Mouse (Mus musculus): Measurements from ENCODE around the gene Plcd1. TPM values are rescaled to one million over a fixed set of nuclear protein-coding genes. Genes with fewer than 3 reads are reported as not detected.

Gene Plcd1
- polyA plus RNA-seq, 1 experiment from 2014 or later = 9.1 TPM

GRCm38 (mm10) chr9:119107566-119107965 is 14.3 kb upstream of the Plcd1 start:
- H3K4me2 ChIP-seq (replicated peaks; ENCODE audit: low read depth, low read length) = no peak overlapping the region
- no peaks in the 10 kb centered on the region for H3K9me3 ChIP-seq (ENCODE audit: low read length)
- ATAC-seq = no peak
- H3K27ac ChIP-seq (ENCODE audit: low read length) = no peak overlapping the region
- no peaks in the 10 kb centered on the region for H3K27me3 ChIP-seq (replicated peaks; ENCODE audit: insufficient read depth, low read length)
- 88% methylated on average over 4 of the region's 4 CpGs for WGBS
- no peaks in the 10 kb centered on the region; the same call in 1 of the 2 replicates for H3K4me1 ChIP-seq (ENCODE audit: insufficient read depth, low read depth, low read length)
- H3K9ac ChIP-seq (replicated peaks; ENCODE audit: low read depth) = no peak overlapping the region
- H3K4me3 ChIP-seq (ENCODE audit: low read depth, low read length) = no peak overlapping the region
- H3K36me3 ChIP-seq (ENCODE audit: insufficient read depth, low read length) = no peaks in the 10 kb centered on the region
- TF ChIP-seq EP300 (IDR thresholded peaks at IDR 0.05) (no peak), CTCF (IDR thresholded peaks at IDR 0.05) (peak; percentile 48)
- DNase-seq (ENCODE audit: low spot score) = peak; percentile 34

DNA sequence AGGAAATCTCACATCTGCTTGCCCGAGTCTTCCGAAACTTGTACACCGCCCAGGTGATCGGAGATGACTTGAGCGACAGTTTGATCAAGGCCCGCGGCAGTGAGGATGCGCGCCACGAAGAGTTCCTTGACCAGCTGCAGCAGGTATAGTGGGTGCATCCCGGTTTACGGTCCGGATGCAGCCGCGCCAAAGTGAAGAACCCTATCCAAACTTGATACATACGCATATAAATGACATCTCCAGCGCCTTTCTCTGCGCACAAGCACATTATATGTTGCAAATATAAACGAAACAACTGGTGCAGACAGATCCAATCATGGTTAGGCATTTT is 9.4 kb upstream of the Plcd1 start:
- no peaks in the 10 kb centered on the region for H3K27me3 ChIP-seq (replicated peaks; ENCODE audit: insufficient read depth, low read length)
- 3% methylated on average over 19 of the region's 19 CpGs for WGBS
- no peaks in the 10 kb centered on the region for H3K9me3 ChIP-seq (ENCODE audit: low read length)
- H3K36me3 ChIP-seq (ENCODE audit: insufficient read depth, low read length) = no peaks in the 10 kb centered on the region
- TF ChIP-seq CTCF (IDR thresholded peaks at IDR 0.05) (no peak), EP300 (IDR thresholded peaks at IDR 0.05) (no peak)
- H3K9ac ChIP-seq (replicated peaks; ENCODE audit: low read depth) = no peak overlapping the region
- no peaks in the 10 kb centered on the region; the same call in none of the 2 replicates for H3K4me1 ChIP-seq (ENCODE audit: insufficient read depth, low read depth, low read length)
- H3K4me3 ChIP-seq (ENCODE audit: low read depth, low read length) = peak overlapping the region; percentile 60
- H3K4me2 ChIP-seq (replicated peaks; ENCODE audit: low read depth, low read length) = peak overlapping the region; percentile 89
- DNase-seq (ENCODE audit: low spot score) (no peak), ATAC-seq (no peak)
- no peak overlapping the region for H3K27ac ChIP-seq (ENCODE audit: low read length)

- no peaks in the 10 kb centered on the region for H3K9me3 ChIP-seq (ENCODE audit: low read length)
- peak; percentile 43 for TF ChIP-seq CTCF (IDR thresholded peaks at IDR 0.05)
- TF ChIP-seq EP300 (IDR thresholded peaks at IDR 0.05) = no peak
- ATAC-seq = peak; percentile 93
- H3K27ac ChIP-seq (ENCODE audit: low read length) = no peak within 1 kb of the TSS; the same call in 1 of the 2 replicates
- peak within 1 kb of the TSS; percentile 89 for H3K4me2 ChIP-seq (replicated peaks; ENCODE audit: low read depth, low read length)
- H3K36me3 ChIP-seq (ENCODE audit: insufficient read depth, low read length) = no peaks in the 10 kb centered on the region
- no peak within 1 kb of the TSS for H3K9ac ChIP-seq (replicated peaks; ENCODE audit: low read depth)
- H3K4me1 ChIP-seq (ENCODE audit: insufficient read depth, low read depth, low read length) = no peaks in the 10 kb centered on the region; the same call in none of the 2 replicates
- peak within 1 kb of the TSS; percentile 60 for H3K4me3 ChIP-seq (ENCODE audit: low read depth, low read length)
- peak; percentile 98 for DNase-seq (ENCODE audit: low spot score)
- H3K27me3 ChIP-seq (replicated peaks; ENCODE audit: insufficient read depth, low read length) = no peaks in the 10 kb centered on the region
- WGBS = 2% methylated on average over 44 of the region's 44 CpGs
Measured at GRCm38 (mm10) chr9:119101992-119102782, 8.9 kb upstream of the Plcd1 start, which contains the start of gene Dlec1. Gene Dlec1 (plus strand): TSS chr9:119102478.

GRCm38 (mm10) chr9:119100177-119100898 is 7.0 kb upstream of the Plcd1 start:
- Histone ChIP-seq H3K4me2 (replicated peaks; ENCODE audit: low read depth, low read length) (no peak overlapping the region), H3K27ac (ENCODE audit: low read length) (no peak overlapping the region), H3K9me3 (ENCODE audit: low read length) (no peaks in the 10 kb centered on the region), H3K4me1 (ENCODE audit: insufficient read depth, low read depth, low read length) (no peaks in the 10 kb centered on the region; the same call in none of the 2 replicates), H3K27me3 (replicated peaks; ENCODE audit: insufficient read depth, low read length) (no peaks in the 10 kb centered on the region), H3K4me3 (ENCODE audit: low read depth, low read length) (no peak overlapping the region), H3K36me3 (ENCODE audit: insufficient read depth, low read length) (no peaks in the 10 kb centered on the region), H3K9ac (replicated peaks; ENCODE audit: low read depth) (no peak overlapping the region)
- TF ChIP-seq CTCF (IDR thresholded peaks at IDR 0.05) (0 out of 2 replicates have a peak, but pooled peaks have one; percentile 17), EP300 (IDR thresholded peaks at IDR 0.05) (no peak)
- 10% methylated on average over 15 of the region's 15 CpGs for WGBS
- DNase-seq (ENCODE audit: low spot score) (no peak), ATAC-seq (no peak)

DNA sequence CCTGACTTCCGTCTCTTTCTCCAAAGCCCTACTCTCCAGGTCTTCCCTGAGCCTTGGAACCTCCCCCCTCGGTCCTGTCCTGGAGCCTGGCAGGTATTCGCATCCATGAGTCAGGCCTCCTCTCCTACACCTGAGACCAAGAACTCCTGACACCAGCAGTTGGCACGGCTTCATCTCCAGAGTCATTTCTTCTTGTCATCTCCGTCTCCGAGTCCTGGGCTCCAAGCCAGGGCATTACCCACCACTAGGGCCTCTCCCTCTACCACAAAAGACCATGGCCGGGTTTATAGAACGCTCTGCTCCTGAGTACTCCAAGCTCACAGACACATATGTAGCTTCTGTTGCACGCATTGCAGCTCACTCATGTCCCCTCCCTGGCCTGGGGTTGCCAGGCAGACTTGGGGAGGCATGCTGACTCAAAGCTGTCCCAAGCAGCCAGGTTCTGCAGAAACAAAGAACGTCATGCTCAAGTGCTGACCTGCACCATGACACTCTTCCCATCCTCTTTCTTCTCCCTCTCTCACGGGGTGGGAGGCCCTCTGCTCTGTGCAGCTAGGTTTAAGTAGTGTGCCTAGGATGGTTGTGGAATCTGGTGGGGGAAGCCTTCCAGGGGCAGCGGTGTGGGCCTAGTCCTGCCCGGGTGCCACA is 1.3 kb upstream of the Plcd1 start:
- TF ChIP-seq EP300 (IDR thresholded peaks at IDR 0.05) (no peak), CTCF (IDR thresholded peaks at IDR 0.05) (no peak)
- Histone ChIP-seq H3K4me3 (ENCODE audit: low read depth, low read length) (no peak overlapping the region), H3K4me2 (replicated peaks; ENCODE audit: low read depth, low read length) (no peak overlapping the region), H3K27me3 (replicated peaks; ENCODE audit: insufficient read depth, low read length) (no peaks in the 10 kb centered on the region), H3K36me3 (ENCODE audit: insufficient read depth, low read length) (no peaks in the 10 kb centered on the region), H3K9ac (replicated peaks; ENCODE audit: low read depth) (no peak overlapping the region), H3K27ac (ENCODE audit: low read length) (no peak overlapping the region), H3K9me3 (ENCODE audit: low read length) (no peaks in the 10 kb centered on the region), H3K4me1 (ENCODE audit: insufficient read depth, low read depth, low read length) (0 out of 2 replicates have a peak, but pooled peaks cover 3% of the 10 kb centered on the region)
- ATAC-seq (no peak), DNase-seq (ENCODE audit: low spot score) (no peak)
- 63% methylated on average over 13 of the region's 13 CpGs for WGBS
